Mouse (Mus musculus) G1E-ER4 (cell line): Measurements from ENCODE around the gene Ssx9. TPM values are rescaled to one million over a fixed set of nuclear protein-coding genes. Genes with fewer than 3 reads are reported as not detected.
"Not testable (repeated sequence)": the region's sequence is repeated elsewhere in the genome, so short reads cannot be mapped to it uniquely, and the experiment has no call there.

ENCODE experiments used
- GATA1 ChIP-seq: IDR thresholded peaks from one replicate; pipeline ENCODE4 v1.8.0; 2012; ENCODE audit warnings: low read length, inconsistent platforms
- polyA plus RNA-seq: library from polyadenylated mRNA; stranded (reverse); fragments of >175 nt; gene quantifications from 2 replicates; pipeline ENCODE4 v1.2.3, GENCODE M21; 2012

Ssx9 gene
- not detected in 2 replicates for polyA plus RNA-seq

DNA sequence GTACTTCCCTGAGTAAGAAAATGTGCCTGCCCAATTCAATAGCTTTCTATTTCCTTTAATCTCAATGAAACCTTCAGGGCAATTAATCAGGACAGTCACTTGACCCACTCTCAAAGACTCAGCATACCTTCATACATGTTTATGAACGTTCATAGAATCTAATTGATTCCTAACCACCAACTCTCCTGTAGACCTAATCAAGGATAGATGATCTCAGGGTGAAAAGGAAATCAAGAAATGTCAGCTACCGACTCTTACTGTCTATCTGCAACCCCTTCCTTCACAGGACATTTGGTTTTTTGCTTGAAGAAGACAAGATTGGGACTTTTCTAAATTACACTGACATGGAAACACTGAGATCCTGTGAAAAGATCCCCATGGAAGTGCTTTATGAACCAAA lies at the start of gene Ssx9:
TSS of gene Ssx9 (plus strand) at position 301 of the 400 bp plus-strand sequence.
- TF ChIP-seq GATA1: not testable (repeated sequence)

DNA sequence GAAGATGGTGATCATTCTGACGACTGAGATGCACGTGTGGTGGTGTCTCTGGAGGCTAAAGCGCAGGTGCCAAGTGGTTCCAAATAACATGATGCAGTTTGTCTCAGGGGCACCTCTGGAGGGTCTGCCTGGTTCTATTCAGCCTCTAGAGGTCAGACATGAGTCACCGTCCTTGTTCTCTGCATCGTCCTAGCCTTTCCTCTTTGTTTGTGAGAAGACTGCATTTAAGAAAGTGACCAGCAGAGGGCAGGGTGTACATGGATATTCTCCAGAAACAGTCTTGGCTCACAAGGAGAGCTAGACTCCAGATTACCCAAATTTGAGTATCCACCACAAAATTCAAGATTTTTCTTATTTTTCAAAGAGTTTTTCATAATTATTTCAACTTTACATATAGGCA lies 15.3 kb upstream of the Ssx9 start:
- TF ChIP-seq GATA1: no peak

DNA sequence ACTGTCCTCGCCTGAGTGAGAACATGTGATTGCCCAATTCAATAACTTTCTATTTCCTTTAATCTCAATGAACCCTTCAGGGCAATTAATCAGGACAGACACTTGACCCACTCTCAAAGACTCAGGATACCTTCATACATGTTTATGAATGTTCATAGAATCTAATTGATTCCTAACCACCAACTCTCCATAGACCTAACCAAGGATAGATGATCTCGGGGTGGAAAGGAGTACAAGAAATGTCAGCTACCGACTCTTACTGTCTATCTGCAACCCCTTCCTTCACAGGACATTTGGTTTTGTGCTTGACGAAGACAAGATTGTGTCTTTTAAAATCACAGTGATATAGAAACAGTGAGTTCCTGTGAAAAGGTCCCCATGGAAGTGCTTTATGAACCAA lies 55.2 kb downstream of the Ssx9 start, which contains the start of gene Ssxb5:
TSS of gene Ssxb5 (plus strand) at position 301 of the 400 bp plus-strand sequence.
- not testable (repeated sequence) for TF ChIP-seq GATA1

Other genes with a start within 250 kb of the Ssx9 start
- gene Gm14459, start 223.5 kb upstream of the Ssx9 start, polyA plus RNA-seq: not detected in 2 replicates
- not detected in 2 replicates for gene Ssxb6, start 200.2 kb upstream of the Ssx9 start, polyA plus RNA-seq
- gene Ssxb3, start 156.6 kb upstream of the Ssx9 start, polyA plus RNA-seq: not detected in 2 replicates
- gene Ssxb8, start 57.6 kb upstream of the Ssx9 start, polyA plus RNA-seq: not detected in 2 replicates
- gene Ssxb5, start 55.3 kb downstream of the Ssx9 start, polyA plus RNA-seq: not detected in 2 replicates
- not detected in 2 replicates for gene Gm6592, start 95.6 kb downstream of the Ssx9 start, polyA plus RNA-seq
- gene Gm5751, start 125.8 kb downstream of the Ssx9 start, polyA plus RNA-seq: 0.22 and 0.23 TPM in 2 replicates
- 0.31 and 0.57 TPM in 2 replicates for gene B630019K06Rik, start 143.9 kb downstream of the Ssx9 start, polyA plus RNA-seq
- not detected in 2 replicates for gene Fthl17b, start 214.5 kb downstream of the Ssx9 start, polyA plus RNA-seq
- not detected in 2 replicates for gene Fthl17c, start 228.1 kb downstream of the Ssx9 start, polyA plus RNA-seq
- gene Fthl17d, start 238.3 kb downstream of the Ssx9 start, polyA plus RNA-seq: not detected in 2 replicates